Mouse (Mus musculus) MEL (cell line): ENCODE data around the gene 4930402F06Rik.

Experiments used
- CHD1 ChIP-seq: IDR thresholded peaks from 2 replicates; pipeline ENCODE4 v1.6.1; 2012; ENCODE audit warnings: low read depth, mild to moderate bottlenecking, inconsistent platforms, low read length, improper control_type of control experiment
- CTCF ChIP-seq, 3 experiments: IDR thresholded peaks in 2 of 3; conservative IDR thresholded peaks in 1 of 3; 2 replicates each; pipeline ENCODE4 v1.5.1; 2011 to 2012; ENCODE audit warnings: low read length in 3 of 3, low read depth in 2 of 3, mild to moderate bottlenecking in 2 of 3, improper control_type of control experiment in 1 of 3, inconsistent platforms in 1 of 3, mixed read lengths in 1 of 3, moderate library complexity in 1 of 3; ENCODE audit not compliant: control insufficient read depth in 1 of 3, insufficient read depth in 1 of 3, poor library complexity in 1 of 3, severe bottlenecking in 1 of 3
- ELF1 ChIP-seq: IDR thresholded peaks from 2 replicates; pipeline ENCODE4 v1.6.1; 2014; ENCODE audit warnings: low read depth, mild to moderate bottlenecking, inconsistent platforms, low read length, improper control_type of control experiment, moderate library complexity
- EP300 ChIP-seq, 2 experiments: IDR thresholded peaks; 2 replicates each; pipeline ENCODE4 v1.6.1; 2011; ENCODE audit warnings: improper control_type of control experiment in 2 of 2, low read length in 2 of 2, low read depth in 1 of 2, mild to moderate bottlenecking in 1 of 2
- ETS1 ChIP-seq: IDR thresholded peaks from 2 replicates; pipeline ENCODE4 v1.6.1; 2012; ENCODE audit warnings: low read depth, mild to moderate bottlenecking, inconsistent platforms, low read length, improper control_type of control experiment, moderate library complexity
- GATA1 ChIP-seq: IDR thresholded peaks from 2 replicates; pipeline ENCODE4 v1.6.1; 2011; ENCODE audit warnings: low read depth, low read length, improper control_type of control experiment
- JUND ChIP-seq: IDR thresholded peaks from 2 replicates; pipeline ENCODE4 v1.6.1; 2011; ENCODE audit warnings: low read depth, mild to moderate bottlenecking, improper control_type of control experiment, low read length
- KAT2A ChIP-seq: conservative IDR thresholded peaks from 2 replicates; pipeline ENCODE4 v1.6.1; 2012; ENCODE audit warnings: low read depth, low read length, improper control_type of control experiment, inconsistent platforms
- MAX ChIP-seq: IDR thresholded peaks from 2 replicates; pipeline ENCODE4 v1.6.1; 2011; ENCODE audit warnings: low read length, improper control_type of control experiment
- MAZ ChIP-seq: IDR thresholded peaks from 2 replicates; pipeline ENCODE4 v1.6.1; 2012; ENCODE audit warnings: low read depth, mild to moderate bottlenecking, inconsistent platforms, low read length, improper control_type of control experiment
- MYC ChIP-seq: IDR thresholded peaks from 2 replicates; pipeline ENCODE4 v1.6.1; 2011; ENCODE audit warnings: low read depth, mild to moderate bottlenecking, low read length, improper control_type of control experiment, moderate library complexity
- POLR2AphosphoS2 ChIP-seq: IDR thresholded peaks from 2 replicates; pipeline ENCODE4 v1.6.1; 2011; ENCODE audit warnings: low read length, improper control_type of control experiment
- TAL1 ChIP-seq: IDR thresholded peaks from 2 replicates; pipeline ENCODE4 v1.6.1; 2012; ENCODE audit warnings: mild to moderate bottlenecking, inconsistent platforms, low read length, moderate library complexity, mixed read lengths
- USF2 ChIP-seq, 2 experiments: IDR thresholded peaks; 2 replicates each; pipeline ENCODE4 v1.6.1; 2011 to 2012; ENCODE audit warnings: improper control_type of control experiment in 2 of 2, low read length in 2 of 2, borderline replicate concordance in 1 of 2, inconsistent platforms in 1 of 2, low read depth in 1 of 2, mild to moderate bottlenecking in 1 of 2; ENCODE audit not compliant: insufficient read depth in 1 of 2

- TF ChIP-seq POLR2AphosphoS2 (no peak), CTCF (IDR thresholded peaks at IDR 0.05 in 2 of 3, conservative IDR thresholded peaks at IDR 0.05 in 1 of 3; ENCODE audit: control insufficient read depth in 1 of 3, insufficient read depth in 1 of 3, low read depth in 2 of 3, low read length in 3 of 3, poor library complexity in 1 of 3, severe bottlenecking in 1 of 3) (no peak), MAX (no peak), TAL1 (no peak), CHD1 (no peak), ELF1 (no peak), USF2 (IDR thresholded peaks at IDR 0.05; ENCODE audit: borderline replicate concordance in 1 of 2, insufficient read depth in 1 of 2, low read depth in 1 of 2, low read length in 2 of 2) (no peak), EP300 (IDR thresholded peaks at IDR 0.05; ENCODE audit: low read depth in 1 of 2, low read length in 2 of 2) (no peak), KAT2A (no peak), MAZ (no peak), JUND (no peak), GATA1 (no peak), MYC (no peak), ETS1 (no peak)
These were observed 58.3 kb downstream of the 4930402F06Rik start for GRCm38 (mm10) chr2:35338707-35339106.
